Mouse (Mus musculus) spleen, adult 2 months (tissue): ENCODE data around the gene Lpcat2.

Experiments used
- CTCF ChIP-seq: fragments of 200-500 bp; IDR thresholded peaks from 2 replicates; pipeline ENCODE4 v1.5.1; 2011; ENCODE audit warnings: mild to moderate bottlenecking, inconsistent platforms; ENCODE audit not compliant: insufficient read depth, insufficient read length, insufficient replicate concordance; ENCODE audit errors: extremely low read depth
- POLR2A ChIP-seq: fragments of 200-500 bp; IDR thresholded peaks from 2 replicates; pipeline ENCODE4 v1.6.1; 2011; ENCODE audit warnings: low read depth, low read length, inconsistent platforms

DNA sequence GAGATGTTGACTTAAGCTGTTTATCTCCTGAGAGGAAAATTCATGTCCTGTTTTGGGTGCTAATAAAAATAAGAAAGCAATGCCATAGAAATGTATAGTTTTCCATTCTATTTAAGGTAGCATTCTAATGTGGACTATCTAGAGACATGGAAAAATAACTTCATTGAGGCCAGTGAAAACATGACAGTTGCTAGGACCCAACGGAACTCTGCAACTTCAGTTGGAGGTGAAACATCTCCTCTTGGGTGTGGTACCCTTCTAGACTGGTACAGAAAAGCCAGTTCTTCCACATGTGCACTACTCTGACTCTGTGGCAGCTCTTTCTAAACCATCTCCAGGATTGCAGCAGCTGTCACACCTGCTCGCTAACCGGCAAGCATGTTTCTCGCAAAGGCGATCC, 46.0 kb downstream of the Lpcat2 start, which contains the start of gene Capns2:
- TF ChIP-seq CTCF (no peak), POLR2A (no peak)
